Mouse (Mus musculus): ENCODE measurements around the gene Pbxip1.

DNA sequence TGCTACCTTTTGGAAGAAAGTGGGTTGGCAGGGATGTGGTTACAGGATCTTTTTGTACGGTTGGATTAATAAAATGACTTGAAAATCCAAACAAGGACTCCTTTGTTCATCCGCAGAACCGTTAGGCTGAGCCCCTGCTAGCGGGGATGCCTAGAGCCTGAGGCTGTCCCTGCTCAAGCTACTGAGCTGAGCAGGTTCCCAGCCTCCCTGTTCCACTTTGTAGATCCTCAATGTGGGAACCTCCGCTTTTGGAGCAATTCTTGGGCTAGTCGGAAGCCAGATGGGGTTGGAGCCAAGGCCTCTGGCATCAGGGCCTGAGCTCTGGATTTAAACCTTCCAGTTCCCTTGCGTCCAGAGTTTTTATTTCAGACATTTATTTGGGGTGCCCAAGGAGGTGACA is 1.5 kb upstream of the Pbxip1 start:
- TF ChIP-seq CTCF (IDR thresholded peaks at IDR 0.05; ENCODE audit: control insufficient read depth, insufficient read depth, low read length) = no peak
- no peak for TF ChIP-seq POLR2A (IDR thresholded peaks at IDR 0.05; ENCODE audit: borderline replicate concordance, control insufficient read depth, low read depth, low read length)
